Mouse (Mus musculus): Measurements from ENCODE around the gene R3hcc1l.

The R3hcc1l gene

DNA sequence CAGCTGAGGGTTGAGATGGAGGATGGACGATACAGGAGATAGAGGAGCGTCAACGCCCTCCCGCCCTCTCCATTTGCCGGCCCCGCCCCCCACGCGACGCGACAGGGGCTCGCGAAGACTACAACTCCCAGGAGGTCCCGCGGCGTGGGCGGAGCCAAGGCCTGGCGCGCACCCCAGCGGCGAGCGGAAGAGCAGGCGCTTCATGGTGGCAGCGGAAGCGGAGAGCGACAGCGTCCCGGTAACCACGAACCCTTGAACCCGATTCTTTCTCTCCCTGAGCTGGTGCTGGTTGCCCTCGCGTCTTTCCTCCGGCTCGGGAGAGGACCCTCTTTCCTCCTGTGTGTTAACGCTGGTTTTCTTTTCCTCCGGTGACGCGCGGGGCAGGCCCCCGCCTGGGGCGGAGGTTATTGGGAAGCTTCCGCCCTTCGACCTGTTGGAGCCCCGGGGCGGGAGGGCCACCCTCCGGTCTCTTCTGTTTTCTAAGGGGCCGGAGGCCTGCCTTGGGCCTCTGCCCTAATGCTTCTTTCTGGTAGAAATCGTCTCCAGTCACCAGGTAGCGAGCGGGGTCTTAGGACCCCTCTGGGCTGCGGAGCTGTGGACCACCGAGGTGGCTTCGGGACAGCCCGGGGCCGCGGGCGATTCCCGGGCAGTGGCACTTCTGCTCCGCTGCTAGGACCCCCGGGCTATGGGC lies at the start of gene R3hcc1l:
R3hcc1l (plus strand) TSS at position 140 of the 691 bp plus-strand sequence.
- DNase-seq = peak; percentile 100

DNA sequence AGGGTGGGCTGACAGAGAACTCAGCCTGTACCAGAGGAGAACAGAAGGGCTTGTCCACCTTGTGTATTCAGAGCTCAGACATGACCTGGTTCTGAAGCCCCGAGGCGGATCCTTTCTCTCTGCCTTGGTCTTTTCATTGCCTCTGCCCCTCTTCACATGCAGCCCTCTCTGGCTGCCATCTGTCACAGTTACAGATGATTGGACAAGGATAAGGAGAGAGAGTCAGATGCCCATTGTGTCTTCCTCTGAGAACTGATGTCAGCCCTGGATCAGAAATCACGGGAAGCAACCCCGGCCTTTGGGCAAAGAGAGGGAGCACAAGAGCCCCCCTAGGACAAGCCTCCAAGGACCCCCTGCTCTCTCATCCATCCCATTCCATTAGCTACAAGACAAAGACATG lies 47.0 kb upstream of the R3hcc1l start:
- peak; percentile 72 to 78 for DNase-seq

DNA sequence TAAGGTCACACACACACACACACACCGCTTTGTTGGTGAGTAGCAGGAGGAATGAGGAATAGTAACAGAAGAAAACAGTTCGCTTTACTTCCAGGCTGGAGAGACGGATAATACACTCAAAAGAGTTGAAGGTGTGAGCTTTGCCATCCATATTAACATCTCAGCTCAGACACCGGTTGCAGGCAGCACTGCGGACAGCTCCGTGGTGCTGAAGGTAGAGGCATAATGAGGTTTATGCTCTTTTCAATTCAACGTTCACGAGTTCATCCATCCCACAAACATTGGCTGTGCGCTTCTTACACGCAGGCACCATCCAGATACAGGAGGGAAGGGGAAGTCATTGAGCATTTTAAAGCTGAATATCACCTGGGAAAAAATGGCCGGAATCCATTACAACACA lies 45.7 kb upstream of the R3hcc1l start:
- DNase-seq = no peak

DNA sequence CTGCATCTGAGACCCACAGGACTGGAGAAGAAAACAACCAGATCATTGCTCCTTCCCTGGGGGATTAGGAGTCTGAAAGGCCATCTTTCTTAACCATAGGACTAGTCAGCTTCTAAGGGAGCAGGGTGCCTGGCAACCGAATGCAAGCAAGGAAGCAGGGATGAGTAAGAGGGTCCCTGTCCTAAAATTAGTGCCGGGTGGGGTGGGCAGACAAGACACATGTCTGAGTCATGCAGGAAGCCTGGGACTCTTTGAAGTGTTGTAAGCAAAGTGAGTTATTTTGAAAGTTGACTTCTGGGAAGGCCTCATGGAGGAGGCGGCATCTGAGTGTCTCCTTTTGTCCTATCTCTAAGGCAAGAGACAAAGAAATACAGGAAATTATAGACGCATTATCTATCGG lies 40.8 kb upstream of the R3hcc1l start:
- no peak for DNase-seq

DNA sequence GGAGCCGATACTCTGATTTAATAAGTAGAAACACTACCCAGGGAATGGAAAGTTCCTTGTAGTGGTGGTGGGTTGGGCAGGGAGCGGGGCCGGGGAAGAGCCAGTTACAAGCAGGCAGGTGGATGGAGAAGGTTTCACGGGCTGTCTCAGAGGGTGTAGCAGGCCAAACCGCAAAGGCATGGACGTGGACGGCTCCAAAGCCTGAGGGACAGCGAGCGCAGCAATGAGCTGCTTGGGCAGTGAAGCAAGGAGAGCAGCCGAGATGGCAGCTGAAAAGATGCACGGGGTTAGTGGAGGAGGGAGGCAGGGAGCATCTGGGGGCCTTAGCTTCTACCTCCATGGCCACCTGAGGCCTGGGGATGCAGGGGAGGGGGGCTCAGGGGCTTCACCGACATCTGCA lies 40.3 kb upstream of the R3hcc1l start:
- DNase-seq = peak in 1 of 2 experiments; percentile 28

DNA sequence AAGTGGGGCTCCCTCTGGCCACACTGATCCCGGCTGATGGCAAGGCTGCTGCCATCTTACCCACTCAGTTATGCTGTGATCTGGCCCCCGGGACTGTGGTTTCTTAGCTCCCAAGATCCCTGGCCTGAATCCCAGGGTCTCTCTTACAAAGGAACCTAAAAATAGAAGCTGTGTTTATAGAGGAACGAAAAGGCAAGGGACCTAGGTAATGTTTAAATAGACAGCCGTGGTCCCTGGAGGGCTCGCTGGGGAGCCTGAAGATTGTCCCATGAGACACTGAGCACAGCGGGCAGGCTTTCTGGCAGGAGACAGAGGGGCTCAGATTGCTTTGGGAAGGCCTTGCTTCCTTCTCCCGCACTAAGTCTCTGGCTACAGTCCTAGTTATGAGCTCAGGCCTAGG lies 33.1 kb upstream of the R3hcc1l start:
- no peak for DNase-seq

DNA sequence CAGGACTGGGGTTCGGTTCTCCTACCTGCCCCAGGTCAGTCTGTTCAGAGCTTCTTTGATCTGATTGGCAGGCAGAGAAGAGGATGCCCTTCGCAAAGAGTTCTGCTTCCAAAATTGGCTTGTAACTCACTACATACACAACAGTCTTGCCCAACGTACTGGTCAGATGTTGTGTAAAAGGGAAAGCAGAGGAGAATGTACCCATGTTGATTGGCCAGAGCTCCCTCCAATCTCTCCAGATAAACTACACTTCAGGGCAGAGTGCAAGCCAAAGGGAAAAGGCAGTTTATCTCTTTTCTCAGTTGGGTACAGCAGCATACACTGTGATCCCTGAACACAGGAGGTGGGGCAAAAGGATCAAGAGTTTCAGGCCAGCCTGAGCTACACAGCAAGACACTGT lies 31.3 kb upstream of the R3hcc1l start:
- no peak for DNase-seq

DNA sequence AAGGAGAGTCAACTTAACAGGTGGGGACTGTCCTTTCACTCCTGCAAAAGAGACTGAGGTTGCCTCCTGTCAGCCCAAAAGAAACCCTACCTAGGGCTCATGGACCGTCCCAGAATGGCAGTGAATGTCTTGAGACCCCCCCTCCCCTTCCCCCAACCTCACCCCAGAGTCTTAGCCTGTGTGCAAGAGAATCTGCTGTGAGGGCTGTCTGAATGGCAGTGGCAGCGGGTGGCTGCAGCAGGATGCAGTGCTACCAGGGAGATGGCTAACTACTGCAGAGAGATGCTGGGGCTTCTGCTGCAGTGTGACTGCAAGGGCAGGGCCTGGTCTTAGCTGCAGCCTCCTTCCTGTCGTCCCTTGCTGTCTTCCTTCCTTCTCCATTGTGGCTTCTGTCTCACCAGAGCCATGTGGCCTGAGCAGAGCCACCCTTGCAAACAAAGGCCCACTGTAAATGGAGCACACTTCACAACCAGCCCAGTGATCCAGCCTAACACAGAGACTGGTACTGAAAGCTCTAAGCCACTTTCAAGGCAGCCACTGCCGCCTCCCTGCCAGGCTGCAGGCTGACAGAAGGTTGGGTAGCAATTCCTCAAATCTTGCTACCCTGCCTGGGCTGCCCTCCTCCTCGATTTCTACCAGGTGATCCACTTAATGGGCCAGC lies 25.2 kb upstream of the R3hcc1l start:
- DNase-seq = no peak

DNA sequence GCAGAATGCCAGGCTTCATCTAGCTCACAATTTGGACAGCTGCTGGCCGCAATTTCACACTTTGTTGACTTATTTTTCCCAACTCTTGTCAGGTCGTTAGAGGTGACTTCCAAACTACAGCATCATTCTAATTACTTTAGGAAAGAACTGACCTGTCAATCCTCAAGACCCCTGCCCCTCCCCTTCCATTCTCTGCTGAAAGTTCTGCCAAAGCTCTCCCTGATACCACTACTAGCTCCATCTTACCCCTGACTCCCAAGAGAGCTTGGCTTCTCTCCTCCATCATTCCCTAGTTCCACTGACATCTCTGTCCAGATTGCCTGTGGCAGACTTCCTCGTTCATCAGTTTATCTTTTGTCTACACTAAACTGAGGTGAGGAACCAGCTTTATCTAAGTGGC lies 14.4 kb upstream of the R3hcc1l start:
- no peak for DNase-seq

DNA sequence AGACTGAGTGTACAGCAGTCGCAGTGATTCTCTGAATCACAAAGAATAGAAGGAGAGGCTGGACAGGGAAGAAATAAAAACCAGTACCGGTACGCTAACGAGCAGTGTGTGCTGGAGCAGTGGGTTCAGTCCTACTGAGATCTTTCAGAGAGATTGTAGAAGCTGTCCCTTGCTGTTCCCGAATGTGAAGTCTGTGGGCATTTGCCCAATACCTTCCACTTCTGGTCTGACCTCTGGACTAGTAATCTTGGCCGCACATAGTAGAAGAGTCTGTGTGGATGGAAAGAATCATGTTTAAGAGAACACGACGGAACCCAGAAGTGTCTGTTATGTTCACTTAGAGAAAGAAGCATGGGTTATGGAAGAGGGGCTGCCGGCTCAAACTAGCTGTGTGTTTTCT lies 8.9 kb upstream of the R3hcc1l start:
- DNase-seq = no peak

DNA sequence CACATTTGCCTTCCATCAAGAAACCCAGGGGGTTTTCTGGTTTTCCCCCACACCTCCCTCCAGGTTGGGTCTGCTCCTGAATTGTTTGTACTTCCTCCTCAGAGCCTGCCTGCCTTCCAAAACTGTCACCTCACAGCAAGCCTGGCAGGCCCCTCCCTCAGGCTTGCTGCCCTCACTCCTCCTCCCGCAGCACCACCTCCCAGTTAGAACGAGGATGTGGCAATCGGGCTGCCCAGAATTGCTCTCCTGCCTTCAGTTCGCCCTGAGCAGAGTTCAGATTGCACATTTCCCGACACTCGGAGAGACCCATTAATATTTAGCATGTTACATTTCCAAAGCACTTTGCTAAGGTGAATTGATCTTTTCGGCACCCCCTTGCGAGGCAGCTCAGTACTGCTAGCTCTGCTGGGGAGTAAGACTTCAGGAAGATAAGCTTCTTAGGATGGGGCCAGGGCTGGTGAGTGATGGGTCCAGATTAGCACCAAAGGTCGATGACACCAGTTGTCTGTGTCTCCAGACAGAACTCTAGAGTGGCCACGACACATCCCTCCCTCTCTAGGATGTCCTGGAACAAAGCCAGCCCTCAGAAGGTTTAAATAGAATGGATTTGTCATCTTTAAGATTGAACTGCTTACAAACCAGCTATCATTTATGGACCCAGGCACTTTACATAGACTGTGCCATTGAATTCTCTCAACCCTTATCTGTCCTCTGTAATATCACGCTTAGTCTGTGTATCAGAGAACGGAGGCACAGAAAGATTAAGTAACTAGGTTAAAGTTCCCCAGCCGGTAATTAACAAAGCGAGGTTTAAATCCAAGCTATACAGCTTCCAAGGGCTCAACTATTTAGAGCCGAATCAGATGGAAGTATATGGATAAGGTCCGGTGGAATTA lies 8.0 kb upstream of the R3hcc1l start:
- DNase-seq = no peak

DNA sequence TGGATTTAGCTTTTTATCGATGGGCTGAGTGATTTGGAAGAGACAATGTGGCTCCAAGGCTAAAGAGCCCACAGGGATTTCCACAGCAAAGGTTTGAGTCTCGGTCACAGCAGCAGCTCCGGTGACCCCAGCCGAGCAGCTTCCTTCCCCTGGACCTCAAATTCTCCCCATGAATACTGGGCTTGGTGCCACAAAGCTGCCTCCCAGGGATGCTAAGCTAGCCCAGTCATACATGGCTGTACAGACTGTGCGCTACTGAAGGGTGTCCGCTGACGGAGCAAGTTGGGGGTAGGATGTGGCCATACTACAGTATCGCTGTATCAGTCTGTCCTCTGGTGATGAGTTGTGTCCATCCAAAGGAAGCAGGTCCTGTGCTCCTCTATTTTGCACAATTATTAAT lies 2.9 kb upstream of the R3hcc1l start:
- no peak for DNase-seq

DNA sequence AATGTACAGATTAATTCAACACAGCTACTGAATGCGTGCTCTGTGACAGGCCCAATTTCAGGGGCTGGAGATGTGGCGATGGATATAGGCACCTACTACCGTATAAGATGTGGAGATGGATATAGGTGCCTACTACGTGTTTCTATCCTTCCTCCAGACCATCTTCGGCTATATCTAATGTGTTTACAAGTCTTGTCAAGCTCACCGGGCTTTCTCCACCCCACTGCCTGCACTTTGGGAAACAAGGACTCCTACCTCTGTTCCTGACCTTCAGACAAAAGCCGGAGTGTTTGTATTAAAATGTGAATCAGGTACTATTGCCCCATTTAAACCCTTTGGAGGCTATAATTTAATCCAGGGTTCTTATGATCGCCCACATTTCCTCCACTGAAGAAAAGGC lies 2.4 kb upstream of the R3hcc1l start:
- DNase-seq = no peak

DNA sequence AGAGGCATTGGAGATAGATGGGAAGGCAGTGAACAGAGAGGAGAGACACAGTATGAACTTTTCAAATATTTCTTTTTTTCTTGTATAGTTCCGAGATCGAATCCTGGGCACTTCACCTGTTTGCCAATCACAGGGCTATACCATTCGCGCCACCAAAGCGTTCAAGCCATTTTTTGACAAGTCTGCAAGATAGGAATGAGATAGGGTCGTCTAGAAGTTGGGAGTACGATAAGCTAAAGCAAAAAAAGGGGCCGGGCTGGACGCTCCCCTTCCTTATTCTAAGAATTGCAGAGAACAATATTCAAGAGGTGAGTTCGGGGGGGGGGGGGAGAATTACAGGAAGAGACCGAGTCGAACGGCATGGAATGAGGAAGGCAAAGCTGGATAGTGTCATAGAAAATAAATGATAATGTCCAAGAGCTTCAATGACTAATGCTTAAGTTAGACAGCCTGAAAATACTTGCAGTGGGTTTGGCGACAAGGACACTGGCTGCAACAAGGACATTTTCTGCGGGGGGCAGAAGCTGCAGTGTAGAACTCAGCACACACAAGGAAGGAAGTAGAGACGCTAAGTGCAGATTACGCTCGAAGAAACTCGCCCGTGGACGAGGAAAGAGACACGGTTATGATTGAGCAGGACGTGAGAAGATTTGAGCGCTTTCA lies 471 bp upstream of the R3hcc1l start:
- no peak for DNase-seq

DNA sequence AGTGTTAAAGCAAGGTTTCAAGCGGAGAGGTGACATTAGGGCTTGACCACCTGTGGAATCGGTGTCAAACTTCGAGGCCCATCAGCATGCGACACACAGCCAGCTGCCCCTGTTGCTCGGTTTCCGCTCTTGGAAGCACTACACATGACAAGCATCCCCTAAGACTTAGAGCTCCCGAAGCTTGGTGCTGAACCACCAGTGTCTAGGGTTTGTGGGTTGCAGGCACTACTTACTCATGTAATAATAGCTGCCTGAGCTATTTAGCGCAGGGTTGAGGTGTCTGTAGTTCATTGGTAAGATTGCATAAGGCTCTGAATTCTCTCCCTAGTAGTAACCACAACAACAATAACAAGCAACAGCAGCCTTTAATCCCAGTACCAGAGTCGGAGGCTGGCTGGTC lies 1.2 kb downstream of the R3hcc1l start:
- DNase-seq = peak in 1 of 2 experiments; percentile 14

DNA sequence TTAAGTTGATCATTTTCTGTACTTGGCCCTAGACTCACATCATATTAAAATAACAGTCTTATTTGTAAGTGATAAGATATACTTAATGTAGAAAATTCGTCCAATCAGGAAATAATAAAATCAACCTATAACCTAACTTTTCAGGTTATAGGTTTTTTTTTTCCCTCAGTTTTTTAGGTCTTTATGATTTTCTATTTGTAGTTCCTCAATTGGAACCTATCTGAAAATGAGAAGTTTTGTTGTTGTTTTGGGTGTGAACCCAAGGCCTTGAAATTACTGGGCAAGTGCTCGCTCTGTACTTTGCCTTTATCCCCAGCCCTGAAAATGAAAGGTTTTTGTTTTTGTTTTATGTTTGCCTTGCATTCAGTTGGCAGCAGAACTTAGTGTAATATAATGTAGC lies 6.1 kb downstream of the R3hcc1l start:
- no peak for DNase-seq

DNA sequence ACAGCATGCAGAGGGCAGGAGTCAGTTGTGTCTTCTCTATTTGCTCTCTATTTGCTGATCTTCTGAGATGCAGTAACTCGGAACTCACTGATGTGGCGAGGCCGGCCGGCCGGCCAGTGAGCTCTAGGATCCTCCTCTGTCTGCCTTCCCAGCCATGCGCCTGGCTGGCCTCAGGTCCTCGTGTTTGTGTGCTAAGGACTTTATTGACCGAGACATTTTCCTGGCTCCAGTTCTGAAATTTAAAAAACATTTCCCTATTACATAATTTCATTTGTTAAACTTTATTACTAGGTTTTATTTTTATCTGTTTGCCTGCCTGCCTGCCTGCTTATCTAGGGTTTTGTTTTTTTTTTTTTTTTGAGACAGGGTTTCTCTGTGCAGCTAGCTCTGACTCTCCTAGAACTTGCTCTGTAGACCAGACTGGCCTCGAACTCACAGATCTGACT lies 11.5 kb downstream of the R3hcc1l start:
- DNase-seq = no peak

DNA sequence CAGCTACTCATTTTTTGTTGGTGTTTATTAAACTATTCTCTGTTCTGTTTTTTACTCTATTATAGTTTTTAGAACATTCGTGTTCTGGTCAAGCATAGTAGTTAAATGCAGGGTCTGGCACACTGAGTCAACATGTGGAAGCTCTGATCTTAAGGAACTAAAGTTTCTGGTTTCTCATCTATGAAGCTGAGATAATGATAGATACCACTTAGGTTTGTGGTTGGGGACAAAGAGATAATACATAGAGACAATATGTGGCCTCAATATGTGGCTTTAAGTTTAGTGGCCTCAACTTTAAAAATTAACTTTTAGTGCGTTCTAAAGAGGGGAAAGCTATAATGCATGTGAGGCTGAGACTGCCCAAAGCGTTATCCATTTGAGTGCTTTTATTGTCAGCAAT lies 15.9 kb downstream of the R3hcc1l start:
- no peak for DNase-seq

DNA sequence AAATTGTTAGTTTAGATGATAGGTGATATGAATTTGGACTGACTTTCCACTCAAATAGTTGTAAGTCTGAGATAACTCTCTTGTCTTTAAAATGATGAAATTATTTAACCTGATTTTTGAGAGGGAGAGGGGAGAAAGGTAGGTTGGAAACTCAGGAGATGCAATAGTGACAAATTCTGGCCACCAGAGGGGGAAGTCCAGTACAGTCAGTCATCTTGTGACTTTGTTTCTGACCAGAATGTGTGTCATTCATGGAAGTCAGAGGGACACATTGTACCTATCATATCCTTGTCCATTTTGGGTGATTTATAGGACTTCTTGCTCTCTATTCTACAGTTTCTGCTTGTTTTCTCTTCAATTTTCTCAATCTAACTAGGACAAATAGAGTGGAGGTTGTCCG lies 19.0 kb downstream of the R3hcc1l start:
- peak in 1 of 2 experiments; percentile 15 for DNase-seq

DNA sequence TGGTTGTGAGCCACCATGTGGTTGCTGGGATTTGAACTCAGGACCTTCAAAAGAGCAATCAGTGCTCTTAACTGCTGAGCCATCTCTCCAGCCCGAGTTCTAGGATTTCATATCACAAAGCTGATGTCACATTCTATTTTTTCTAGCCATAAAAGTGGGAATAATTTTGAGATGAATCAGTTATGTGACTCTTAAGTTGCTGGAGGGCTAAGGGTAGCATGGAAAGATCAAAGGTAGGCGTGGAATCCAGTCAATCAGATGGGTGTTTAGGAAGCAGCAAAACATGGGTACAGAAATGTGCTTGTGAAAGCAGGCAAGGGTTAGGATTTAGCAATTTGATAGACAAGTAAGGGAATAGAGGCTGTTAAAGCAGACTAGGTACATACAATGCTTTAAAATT lies 20.4 kb downstream of the R3hcc1l start:
- DNase-seq = no peak

DNA sequence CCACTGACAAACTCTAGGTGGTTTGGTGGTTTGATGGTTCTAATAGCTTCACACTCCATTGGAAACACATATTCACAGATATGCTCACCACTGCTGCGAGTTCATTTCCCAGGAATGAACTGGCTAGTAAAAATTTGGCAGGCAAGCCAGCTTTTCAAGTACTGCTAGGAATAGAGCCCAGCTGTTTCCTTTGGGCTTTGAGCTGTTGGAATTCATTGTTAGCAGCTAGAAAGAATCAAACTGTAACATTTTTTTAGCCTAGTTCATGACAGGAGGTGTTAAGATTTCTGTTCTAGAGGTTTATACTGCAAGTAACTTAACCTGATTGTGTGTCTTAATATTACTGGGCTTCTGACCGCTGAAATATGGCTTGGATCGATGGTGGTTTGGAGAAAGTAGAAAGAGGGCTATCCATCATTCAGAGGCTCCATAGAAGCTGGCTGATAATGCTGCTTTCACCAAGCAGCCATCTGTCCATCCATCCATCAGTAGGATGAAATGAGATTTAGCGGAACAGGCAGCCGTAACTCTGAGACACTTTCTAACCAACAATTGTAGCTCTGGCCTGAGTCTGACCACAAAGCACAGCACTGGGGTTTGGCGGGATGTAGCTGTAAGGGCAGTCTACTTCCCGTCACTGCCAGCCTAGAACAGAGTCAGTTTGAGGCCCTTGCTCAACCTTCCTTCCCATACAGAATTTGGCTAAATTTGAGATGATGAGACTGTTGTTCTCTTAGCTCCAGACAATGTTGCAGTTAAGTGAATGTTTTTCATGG lies 21.0 kb downstream of the R3hcc1l start:
- peak; percentile 11 to 13 for DNase-seq

DNA sequence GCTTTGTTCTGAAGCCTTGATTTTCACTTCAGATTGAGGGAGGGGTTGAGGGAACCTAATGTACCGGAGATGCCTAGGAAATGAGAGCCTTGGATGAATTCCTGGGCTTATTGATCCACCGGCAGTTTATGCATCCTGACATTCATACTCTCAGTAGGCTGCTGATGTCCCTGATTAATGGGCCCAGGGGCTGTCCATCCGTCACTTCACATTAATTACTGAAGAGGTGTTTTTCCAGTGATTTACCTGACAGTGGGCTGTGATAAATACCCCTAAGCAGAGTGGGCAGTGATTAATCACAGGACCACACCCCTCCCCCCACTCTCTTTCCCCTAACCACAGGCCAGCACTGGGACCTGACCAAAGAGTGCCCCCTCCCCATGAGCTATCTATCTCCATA lies 22.1 kb downstream of the R3hcc1l start:
- no peak for DNase-seq

Data from cerebellum, postnatal 10 days (tissue).